Mouse (Mus musculus): ENCODE measurements around the gene Khk. TPM values are rescaled to one million over a fixed set of nuclear protein-coding genes. Genes with fewer than 3 reads are reported as not detected.

The Khk gene
- total RNA-seq, 2 experiments from 2014 or later, result 2.5 to 4.4 TPM

DNA sequence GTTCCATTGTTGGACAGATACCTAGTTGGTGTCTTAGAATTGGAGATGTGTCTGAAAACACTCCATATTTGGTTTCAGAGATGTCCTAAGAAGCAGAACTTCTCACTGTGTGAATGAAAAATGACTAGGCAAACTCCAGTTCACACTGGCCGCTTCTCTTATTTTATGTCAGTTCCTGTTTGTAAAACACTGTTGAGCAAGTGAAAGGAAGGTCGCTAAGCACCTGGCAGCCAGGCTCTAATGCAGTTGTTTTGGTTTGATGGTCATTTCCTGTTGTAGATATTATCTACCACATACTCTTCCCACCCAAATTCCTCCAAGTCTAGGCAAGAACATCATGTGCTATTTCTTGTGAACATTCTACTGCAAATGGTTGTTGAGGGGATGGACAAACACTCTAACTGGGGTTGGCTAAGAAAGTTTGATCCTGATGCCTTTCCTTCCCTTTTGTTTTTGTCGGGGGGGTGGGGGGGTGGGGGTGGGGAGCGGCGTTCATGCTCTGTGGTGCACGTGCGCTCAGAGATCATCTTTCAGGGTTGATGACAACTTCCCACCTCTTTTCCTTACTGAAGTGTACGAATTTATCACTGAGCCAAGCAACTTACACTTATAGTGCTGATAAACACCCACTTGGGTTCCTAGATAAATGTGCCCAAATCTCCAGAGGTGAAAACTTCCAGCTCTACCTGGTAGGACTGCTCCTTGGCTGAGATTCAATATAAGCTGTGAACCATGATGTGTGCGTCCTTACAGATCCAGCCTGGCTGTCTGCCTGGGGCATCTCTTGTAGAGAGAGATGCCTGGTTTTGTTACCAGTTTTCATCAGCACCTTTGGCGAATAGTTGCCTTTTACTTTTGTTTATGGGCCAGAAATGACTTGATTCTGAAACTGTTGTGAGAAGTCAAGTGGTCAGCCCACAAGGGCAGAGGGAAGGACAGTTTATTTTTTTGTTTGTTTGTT lies 40.6 kb downstream of the Khk start:
- ATAC-seq (replicated peaks; ENCODE audit: low FRiP score, poor library complexity, severe bottlenecking), result no peak

DNA sequence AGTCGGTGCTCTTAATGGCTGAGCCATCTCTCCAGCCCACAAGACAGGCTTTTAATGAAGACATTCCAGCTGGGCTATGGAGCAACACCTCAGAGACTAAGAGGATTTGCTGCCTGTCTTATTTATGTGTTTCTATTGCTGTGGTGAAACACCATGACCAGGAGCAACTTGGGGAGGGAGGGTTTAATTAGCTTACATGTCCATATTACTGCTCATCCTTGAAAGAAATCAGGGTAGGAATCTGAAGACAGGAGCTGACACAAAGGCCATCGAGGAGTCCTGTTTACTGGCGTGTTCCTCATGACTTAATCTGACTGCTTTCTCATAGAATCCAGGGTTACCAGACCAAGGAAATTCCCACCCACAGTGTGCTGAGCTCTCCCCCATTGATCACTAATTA lies 42.7 kb downstream of the Khk start:
- ATAC-seq (replicated peaks; ENCODE audit: low FRiP score, poor library complexity, severe bottlenecking), result no peak

DNA sequence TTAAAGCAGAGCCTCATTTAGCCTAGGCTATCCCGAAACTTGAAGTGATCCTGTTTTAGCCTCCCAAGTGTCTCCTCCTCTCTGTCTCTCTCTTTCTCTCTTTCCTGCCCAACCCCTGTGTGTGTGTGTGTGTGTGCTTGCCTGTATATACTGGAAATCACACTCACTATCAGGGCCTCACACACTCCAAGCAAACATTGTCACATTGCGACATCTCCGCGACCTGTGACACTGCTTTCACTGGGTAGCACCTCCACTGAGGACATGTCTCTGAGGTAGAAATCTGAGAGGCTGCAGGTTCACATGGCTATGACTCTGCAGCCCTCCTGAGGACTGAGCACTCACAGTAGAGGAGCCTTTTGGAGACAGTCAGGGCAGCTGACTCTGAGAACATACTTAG lies 45.0 kb downstream of the Khk start:
- no peak for ATAC-seq (replicated peaks; ENCODE audit: low FRiP score, poor library complexity, severe bottlenecking)

DNA sequence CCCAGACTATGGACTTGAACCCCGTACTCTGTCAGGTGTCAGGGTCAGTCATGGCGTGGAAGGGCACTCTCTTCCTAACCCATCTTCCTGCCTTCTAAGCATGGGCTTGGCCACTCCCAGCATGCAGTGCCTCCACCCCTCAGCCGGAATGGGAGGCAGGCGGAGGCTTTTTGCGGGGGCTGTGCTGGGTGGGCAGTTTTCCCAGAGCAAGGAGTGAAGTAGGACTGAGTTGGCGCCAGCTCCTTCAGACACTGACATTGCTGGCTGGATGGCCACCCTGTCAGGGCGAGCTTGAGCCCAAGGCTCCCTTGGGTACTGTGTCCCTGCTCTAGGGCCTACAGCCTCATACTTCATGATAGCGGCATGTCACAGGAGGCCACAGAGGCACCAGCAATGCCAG lies 47.2 kb downstream of the Khk start, which contains the start of gene Tcf23:
Tcf23 (plus strand) TSS at position 247 of the 400 bp plus-strand sequence.
- no peak for ATAC-seq (replicated peaks; ENCODE audit: low FRiP score, poor library complexity, severe bottlenecking)

DNA sequence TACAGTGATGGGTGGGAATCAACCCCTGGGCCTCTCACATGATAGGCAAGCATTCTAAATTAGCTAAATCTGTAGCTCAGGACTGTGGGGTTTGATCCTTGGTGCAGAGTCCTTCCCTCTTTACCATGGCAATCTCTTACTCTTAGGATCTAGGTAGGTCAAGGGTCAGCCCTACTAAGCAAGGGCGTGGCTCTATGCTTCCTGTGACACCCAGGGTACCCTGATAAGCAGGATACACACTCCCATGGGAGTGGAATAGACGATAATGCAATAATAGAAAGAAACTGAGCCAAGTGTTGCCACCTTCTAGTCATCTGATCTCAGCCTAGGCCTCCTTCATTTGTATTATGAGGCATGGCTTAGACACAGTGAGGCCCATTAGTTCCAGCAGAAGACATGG lies 48.2 kb downstream of the Khk start:
- ATAC-seq (replicated peaks; ENCODE audit: low FRiP score, poor library complexity, severe bottlenecking), result no peak

DNA sequence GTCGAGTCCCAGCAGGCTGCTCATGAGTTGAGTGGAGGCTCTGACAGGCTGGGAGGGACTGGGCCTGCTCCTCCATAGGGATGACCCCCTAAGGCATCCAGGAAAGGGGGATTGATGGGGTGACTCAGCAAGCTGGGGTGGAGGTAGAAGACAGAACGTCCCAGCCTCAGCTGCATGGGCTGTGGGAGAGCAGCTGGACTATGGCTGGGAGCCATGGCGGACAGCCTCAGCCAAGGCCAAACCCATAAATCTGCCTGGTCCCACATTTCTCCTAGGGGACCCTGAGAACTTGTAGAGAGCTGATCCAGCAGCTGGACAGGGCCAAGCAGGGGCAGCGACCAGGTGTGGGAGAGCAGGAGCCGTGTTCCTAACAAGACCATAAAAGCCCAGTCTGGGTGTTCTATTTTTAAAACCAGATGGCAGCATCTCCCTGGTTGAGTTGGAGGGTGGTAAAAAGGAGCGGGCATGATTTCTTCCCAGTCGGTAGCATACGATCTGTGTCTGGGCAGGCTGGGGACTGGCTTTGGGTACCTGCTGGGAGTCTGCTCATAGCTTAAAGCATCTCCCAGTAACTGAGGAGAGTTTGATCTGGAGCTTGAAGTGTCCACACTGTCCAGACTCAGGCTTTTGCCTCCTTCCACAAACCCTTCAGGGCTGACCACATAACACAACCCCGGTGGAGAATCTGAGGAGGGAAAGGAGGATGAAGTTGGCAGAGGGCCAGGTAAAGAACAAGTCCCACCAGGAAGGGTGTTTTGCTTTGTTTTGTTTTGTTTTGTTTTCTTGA lies 53.8 kb downstream of the Khk start:
- ATAC-seq (replicated peaks; ENCODE audit: low FRiP score, poor library complexity, severe bottlenecking), result no peak

Other genes with a start within 250 kb of the Khk start
- 0.36 TPM in 1 of 2 replicates, not detected in the other for gene Dpysl5, start 209.9 kb upstream of the Khk start, total RNA-seq (2015; ENCODE audit: low replicate concordance)
- gene Dpysl5, start 209.9 kb upstream of the Khk start, total RNA-seq (2017; ENCODE audit: low replicate concordance), result not detected in 2 replicates
- 1.3 TPM in 1 of 2 replicates, not detected in the other for gene Mapre3, start 106.8 kb upstream of the Khk start, total RNA-seq (2015; ENCODE audit: low replicate concordance)
- 0.64 TPM in 1 of 2 replicates, not detected in the other for gene Mapre3, start 106.8 kb upstream of the Khk start, total RNA-seq (2017; ENCODE audit: low replicate concordance)
- gene Tmem214, start 53.4 kb upstream of the Khk start, total RNA-seq (2015; ENCODE audit: low replicate concordance), result 6.8 and 11.3 TPM in 2 replicates
- gene Tmem214, start 53.4 kb upstream of the Khk start, total RNA-seq (2017; ENCODE audit: low replicate concordance), result 9.5 and 10.0 TPM in 2 replicates
- gene Agbl5, start 32.7 kb upstream of the Khk start, total RNA-seq (2015; ENCODE audit: low replicate concordance), result 3.4 and 3.6 TPM in 2 replicates
- 1.1 and 7.1 TPM in 2 replicates for gene Agbl5, start 32.7 kb upstream of the Khk start, total RNA-seq (2017; ENCODE audit: low replicate concordance)
- gene Ost4, start 13.6 kb upstream of the Khk start, total RNA-seq (2015; ENCODE audit: low replicate concordance), result 256 and 260 TPM in 2 replicates
- gene Ost4, start 13.6 kb upstream of the Khk start, total RNA-seq (2017; ENCODE audit: low replicate concordance), result 78.4 and 188 TPM in 2 replicates
- gene Emilin1, start 8.0 kb upstream of the Khk start, total RNA-seq (2015; ENCODE audit: low replicate concordance), result 9.6 and 11.5 TPM in 2 replicates
- gene Emilin1, start 8.0 kb upstream of the Khk start, total RNA-seq (2017; ENCODE audit: low replicate concordance), result 5.6 and 11.6 TPM in 2 replicates
- gene Cgref1, start 24.2 kb downstream of the Khk start, total RNA-seq (2015; ENCODE audit: low replicate concordance), result not detected in 2 replicates
- gene Cgref1, start 24.2 kb downstream of the Khk start, total RNA-seq (2017; ENCODE audit: low replicate concordance), result not detected in 2 replicates
- gene Preb, start 38.9 kb downstream of the Khk start, total RNA-seq (2015; ENCODE audit: low replicate concordance), result 42.3 and 55.5 TPM in 2 replicates
- gene Preb, start 38.9 kb downstream of the Khk start, total RNA-seq (2017; ENCODE audit: low replicate concordance), result 8.2 and 24.9 TPM in 2 replicates
- gene Tcf23, start 47.2 kb downstream of the Khk start, total RNA-seq (2015; ENCODE audit: low replicate concordance), result not detected in 2 replicates
- gene Tcf23, start 47.2 kb downstream of the Khk start, total RNA-seq (2017; ENCODE audit: low replicate concordance), result not detected in 2 replicates
- 38.6 and 49.9 TPM in 2 replicates for gene Atraid, start 126.9 kb downstream of the Khk start, total RNA-seq (2015; ENCODE audit: low replicate concordance)
- gene Atraid, start 126.9 kb downstream of the Khk start, total RNA-seq (2017; ENCODE audit: low replicate concordance), result 15.1 and 16.0 TPM in 2 replicates
- not detected in 2 replicates for gene Slc5a6, start 127.5 kb downstream of the Khk start, total RNA-seq (2015; ENCODE audit: low replicate concordance)
- gene Slc5a6, start 127.5 kb downstream of the Khk start, total RNA-seq (2017; ENCODE audit: low replicate concordance), result not detected in 2 replicates
- 19.3 and 24.9 TPM in 2 replicates for gene Cad, start 133.3 kb downstream of the Khk start, total RNA-seq (2015; ENCODE audit: low replicate concordance)
- gene Cad, start 133.3 kb downstream of the Khk start, total RNA-seq (2017; ENCODE audit: low replicate concordance), result 3.5 and 11.3 TPM in 2 replicates
- gene Dnajc5g, start 184.9 kb downstream of the Khk start, total RNA-seq (2015; ENCODE audit: low replicate concordance), result not detected in 2 replicates
- not detected in 2 replicates for gene Dnajc5g, start 184.9 kb downstream of the Khk start, total RNA-seq (2017; ENCODE audit: low replicate concordance)
- not detected in 2 replicates for gene Slc30a3, start 186.8 kb downstream of the Khk start, total RNA-seq (2015; ENCODE audit: low replicate concordance)
- not detected in 2 replicates for gene Slc30a3, start 186.8 kb downstream of the Khk start, total RNA-seq (2017; ENCODE audit: low replicate concordance)
- gene Trim54, start 195.3 kb downstream of the Khk start, total RNA-seq (2015; ENCODE audit: low replicate concordance), result not detected in 2 replicates
- gene Trim54, start 195.3 kb downstream of the Khk start, total RNA-seq (2017; ENCODE audit: low replicate concordance), result not detected in 2 replicates
- not detected in 2 replicates for gene Ucn, start 217.4 kb downstream of the Khk start, total RNA-seq (2015; ENCODE audit: low replicate concordance)
- gene Ucn, start 217.4 kb downstream of the Khk start, total RNA-seq (2017; ENCODE audit: low replicate concordance), result not detected in 2 replicates
- 1.3 and 11.5 TPM in 2 replicates for gene Mpv17, start 232.8 kb downstream of the Khk start, total RNA-seq (2015; ENCODE audit: low replicate concordance)
- gene Mpv17, start 232.8 kb downstream of the Khk start, total RNA-seq (2017; ENCODE audit: low replicate concordance), result 0.23 and 4.7 TPM in 2 replicates

All from erythroid progenitor cell, adult 5-6 weeks (primary cell).